Mouse (Mus musculus) myocyte (in vitro differentiated cells): ENCODE measurements around the gene Celf2.

Source experiments
- MYOD1 ChIP-seq, 3 experiments: IDR thresholded peaks; one replicate each; pipeline ENCODE4 v1.6.1; 2011; ENCODE audit warnings: control low read depth in 2 of 3, low read depth in 2 of 3, mild to moderate bottlenecking in 2 of 3, moderate library complexity in 1 of 3; ENCODE audit not compliant: insufficient read length in 2 of 3, control insufficient read depth in 1 of 3
- POLR2A ChIP-seq: IDR thresholded peaks from one replicate; pipeline ENCODE4 v1.6.1; 2011; ENCODE audit warnings: low read depth, mild to moderate bottlenecking, control low read depth, moderate library complexity; ENCODE audit not compliant: insufficient read length

DNA sequence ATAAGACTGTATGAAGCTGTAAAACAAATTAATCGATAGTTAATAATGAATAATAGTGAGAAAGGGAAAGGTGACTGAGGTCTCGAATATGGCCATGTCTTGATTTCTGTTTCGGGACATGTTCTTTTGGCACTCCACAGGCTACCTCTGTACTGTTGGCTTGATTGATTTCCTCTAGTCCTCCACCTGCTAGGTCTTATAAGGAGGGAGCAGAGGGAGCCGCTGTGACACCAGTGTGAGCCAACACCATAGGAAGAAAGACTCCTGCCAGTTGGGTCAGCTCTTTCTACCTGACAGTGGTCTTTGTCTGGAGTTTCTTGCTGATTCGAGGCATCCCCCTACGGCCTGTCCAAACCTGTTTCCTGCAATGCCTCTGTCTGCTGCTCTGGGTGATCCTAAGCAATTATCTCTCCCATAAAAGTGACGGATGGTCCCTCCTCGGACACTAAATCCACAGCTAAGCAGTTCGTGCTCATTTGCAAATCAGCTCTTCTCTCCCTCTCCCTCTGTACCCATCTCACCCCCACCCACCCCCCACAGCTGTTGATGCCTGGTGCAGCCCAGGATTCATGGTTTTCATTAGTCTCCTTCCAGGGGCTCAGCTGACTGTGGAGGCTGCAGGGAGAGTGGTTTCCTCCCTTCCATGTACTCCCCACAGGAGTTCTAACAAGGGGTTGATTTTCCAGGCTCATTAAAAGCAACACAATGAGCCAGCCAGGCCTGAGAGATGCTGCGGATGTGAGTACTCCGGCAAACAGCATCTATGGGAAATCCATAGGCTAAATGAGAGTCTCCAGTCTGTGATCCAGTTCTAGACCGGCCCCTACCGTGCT, 1003.2 kb downstream of the Celf2 start:
- no peak for TF ChIP-seq POLR2A
- TF ChIP-seq MYOD1 (IDR thresholded peaks at IDR 0.05; ENCODE audit: control insufficient read depth in 1 of 3, insufficient read length in 2 of 3, low read depth in 2 of 3): no peak
